Mouse (Mus musculus) right cerebral cortex, adult 2 months (tissue): ENCODE results near the gene Lta.
A peak's percentile ranks its signal among the peaks of the same experiment; 100 is the strongest.

Source experiments
- DNase-seq, 2 experiments: peaks; one replicate each; pipeline ENCODE4 v3.0.0; 2021 to 2022; ENCODE audit warnings: low spot score in 2 of 2

Lta gene

DNA sequence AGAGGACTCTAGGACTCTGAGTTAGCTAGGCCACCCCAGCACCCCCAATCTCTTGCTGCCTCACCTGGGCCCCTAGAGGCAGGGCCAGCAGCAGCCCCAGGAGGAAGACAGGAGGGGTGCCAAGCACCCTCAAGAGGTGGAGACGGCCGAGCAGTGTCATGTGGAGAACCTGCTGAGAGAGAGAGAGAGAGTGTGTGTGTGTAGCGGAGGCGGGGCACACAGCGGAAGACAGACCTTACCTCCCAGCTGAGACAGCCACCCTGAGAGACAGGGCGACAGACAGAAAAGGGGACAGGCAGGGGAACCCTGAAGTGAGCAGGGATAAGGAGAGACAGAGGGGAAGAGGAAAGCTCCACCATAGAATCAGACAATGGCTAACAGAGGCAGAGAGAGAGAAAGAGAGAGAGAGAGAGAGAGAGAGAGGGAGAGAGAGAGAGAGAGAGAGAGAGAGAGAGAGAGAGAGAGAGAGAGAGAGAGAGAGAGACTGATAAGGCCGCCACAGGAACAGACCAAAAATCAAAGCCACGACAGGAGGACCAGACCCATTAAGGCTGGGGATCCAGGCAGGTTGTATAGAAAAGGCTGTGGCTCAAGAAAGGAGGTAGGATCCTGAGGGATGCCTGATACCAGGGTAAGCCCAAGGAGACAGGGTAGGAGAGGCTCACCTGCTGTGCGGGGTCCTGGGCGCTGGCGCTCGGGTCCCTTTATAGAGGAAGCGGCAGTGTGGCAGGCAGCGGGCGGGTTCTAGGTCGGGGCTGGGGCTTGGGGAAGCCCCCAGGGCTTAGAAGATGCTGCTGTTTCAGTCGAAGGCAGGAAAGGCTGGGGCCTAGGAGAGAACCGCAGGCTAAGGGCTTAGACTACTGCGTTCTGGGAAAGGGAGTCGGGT lies at the start of gene Lta:
Gene Lta (minus strand): TSS at position 858 of the 886 bp plus-strand sequence.
- DNase-seq = no peak

- peak in 1 of 2 experiments; percentile 64 for DNase-seq
Measured at GRCm38 (mm10) chr17:35254241-35255098, 49.3 kb upstream of the Lta start.

DNA sequence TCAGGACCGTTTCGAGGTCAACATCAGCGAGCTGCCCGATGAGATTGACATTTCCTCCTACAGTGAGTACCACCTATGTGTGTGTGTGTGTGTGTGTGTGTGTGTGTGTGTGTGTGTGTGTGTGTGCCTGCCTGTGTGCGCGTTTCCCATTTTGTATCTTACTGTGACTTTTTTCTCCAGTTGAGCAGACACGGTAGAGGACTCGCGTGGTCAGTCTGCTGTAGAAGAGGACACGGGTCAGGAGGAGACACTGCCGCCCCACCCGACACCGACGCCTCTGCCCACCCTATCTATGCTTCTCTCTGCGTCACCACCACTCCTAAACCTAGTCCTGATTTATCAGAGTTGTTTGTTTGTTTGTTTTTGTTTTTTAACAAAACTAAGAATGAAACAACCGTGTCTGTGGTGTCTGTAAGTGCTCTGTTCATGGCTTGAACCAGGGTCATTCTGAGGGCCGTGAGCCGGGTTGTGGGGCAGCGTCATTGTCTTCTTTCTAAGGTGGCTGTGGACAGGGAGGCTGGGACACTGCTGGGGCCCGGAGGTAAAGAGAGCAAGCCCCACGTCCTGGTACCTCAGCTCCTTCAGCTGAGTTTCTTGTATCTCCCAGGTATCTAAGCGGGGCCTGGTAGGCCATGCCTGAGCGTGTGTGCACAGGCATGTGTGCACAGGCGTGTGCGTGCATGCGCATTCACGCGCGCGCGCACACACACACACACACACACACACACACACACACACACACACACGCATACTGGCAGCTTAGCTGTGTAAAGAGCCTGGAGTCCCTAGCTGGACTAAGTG lies 48.3 kb upstream of the Lta start:
- no peak for DNase-seq

DNA sequence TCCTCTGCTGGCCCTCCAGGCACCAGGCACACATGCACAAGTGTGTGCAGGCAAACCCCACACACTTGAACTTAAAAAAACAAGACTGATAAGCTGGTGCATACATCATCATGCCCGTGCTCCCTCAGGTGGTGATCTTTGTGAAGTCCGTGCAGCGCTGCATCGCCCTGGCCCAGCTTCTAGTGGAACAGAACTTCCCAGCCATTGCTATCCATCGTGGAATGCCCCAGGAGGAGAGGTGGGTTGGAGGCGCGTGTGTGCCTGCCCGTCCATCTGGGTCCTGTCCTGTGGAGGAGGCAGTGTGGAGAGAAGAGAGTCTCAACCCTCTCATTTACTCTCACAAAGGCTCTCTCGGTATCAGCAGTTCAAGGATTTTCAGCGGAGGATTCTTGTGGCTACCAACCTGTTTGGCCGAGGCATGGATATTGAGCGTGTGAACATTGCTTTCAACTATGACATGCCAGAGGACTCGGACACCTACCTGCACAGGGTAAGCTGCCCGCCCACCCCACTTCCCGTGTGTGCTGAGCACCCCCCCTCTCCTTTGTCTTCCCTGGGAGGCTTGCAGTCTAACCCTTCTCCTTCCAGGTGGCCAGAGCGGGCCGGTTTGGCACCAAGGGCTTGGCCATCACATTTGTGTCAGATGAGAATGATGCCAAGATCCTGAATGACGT lies 47.6 kb upstream of the Lta start:
- no peak for DNase-seq

DNA sequence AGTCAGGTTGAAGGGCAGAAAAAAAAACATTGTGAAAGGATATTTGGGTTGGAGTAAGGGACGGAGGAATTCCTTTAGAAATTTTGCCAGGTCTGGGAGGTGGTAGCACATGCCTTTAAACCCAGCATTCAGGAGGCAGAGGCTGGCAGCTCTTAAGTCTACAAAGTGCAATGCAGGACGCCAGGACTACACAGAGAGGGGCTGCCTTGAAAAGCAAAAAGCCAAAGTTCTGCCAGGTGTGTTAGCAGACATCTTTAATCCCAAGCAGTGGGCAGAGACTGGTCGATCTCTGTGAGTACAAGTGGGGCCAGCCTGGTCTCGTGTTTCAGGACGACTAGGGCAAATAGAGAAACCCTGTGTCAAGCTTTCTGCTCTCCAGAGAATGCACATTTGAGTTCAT lies 46.8 kb upstream of the Lta start:
- DNase-seq = no peak

DNA sequence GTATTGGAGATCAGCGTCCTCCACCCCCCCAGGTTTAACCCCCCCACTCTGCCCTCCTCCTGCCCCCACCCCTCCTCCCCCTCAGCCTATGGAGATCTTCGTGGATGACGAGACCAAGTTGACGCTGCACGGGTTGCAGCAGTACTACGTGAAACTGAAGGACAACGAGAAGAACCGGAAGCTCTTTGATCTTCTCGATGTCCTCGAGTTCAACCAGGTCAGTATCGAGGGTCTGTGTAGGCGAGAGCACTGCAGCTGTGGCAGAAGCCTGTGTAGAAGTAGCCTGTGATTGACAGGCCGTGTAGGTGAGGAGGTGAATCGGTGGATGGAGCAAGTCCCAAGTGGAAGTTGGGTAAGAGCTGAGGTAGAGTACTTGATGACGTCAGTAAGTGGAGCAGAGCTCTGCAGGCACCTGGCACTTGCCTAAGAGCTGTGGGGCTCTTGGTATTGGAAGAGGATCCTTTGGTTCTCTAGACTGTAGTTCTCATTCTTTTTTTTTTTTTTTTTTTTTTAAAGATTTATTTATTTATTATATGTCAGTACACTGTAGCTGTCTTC lies 46.1 kb upstream of the Lta start:
- no peak for DNase-seq

- no peak for DNase-seq
Measured at GRCm38 (mm10) chr17:35250348-35251120, 45.4 kb upstream of the Lta start.

GRCm38 (mm10) chr17:35249451-35250197 lies 44.5 kb upstream of the Lta start:
- DNase-seq = no peak

DNA sequence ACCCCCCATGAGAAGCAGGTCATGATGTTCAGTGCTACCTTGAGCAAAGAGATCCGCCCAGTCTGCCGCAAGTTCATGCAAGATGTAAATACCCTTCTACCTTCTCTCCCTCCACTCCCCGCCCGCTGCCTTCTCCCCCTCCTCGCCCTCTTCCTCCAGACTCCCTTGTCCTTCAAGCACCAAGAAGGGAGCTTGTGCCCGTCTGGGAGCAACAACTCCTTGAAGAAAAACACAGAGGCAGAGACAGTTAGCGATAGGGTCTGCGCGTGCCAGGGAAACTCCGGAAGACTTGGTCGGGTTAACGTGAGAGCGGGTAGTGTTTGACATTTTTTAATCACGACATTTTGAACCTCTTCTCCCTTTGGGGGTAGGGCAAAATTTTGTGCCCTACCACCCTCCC lies 43.8 kb upstream of the Lta start:
- no peak for DNase-seq

DNA sequence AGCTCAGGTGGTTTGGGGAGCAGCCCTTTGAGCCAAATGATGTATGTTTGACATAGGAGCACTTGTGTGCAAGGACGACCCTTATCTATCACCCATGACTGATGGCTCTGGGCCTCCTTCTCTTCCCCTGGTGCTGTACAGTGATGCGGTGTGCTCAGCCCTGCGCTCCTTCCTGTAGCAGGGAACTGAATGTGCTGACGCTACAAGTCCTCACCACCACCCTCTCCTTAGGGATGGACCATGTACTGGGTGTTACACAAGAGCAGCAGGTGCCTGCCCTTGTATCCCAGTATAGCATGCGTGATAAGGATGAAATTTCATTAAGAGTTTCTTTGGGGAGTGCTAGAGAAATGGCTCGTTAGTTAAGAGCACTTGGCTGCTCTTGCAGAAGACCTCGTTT lies 42.0 kb upstream of the Lta start:
- no peak for DNase-seq

GRCm38 (mm10) chr17:35245731-35246623 lies 40.8 kb upstream of the Lta start:
- DNase-seq = no peak

DNA sequence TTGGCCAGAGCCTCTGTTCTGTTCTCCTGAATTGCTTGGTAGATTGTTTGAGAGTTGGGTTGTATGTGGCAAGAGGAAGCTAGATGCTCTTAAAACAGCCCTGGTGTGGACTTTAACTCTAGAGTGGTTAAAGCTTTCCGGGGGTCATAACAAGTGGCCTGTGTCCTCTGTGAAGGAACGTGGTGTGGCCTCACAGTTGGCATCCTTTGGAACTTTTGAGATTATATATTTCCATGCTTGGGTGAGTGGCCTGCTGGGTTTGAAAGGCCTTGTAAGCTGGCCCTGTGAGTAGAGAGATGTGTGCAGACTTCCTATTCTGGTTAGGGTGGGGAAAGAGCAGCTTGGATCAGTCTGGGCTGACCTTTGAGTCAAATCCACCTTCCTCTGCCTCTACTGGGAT lies 39.8 kb upstream of the Lta start:
- no peak for DNase-seq

DNA sequence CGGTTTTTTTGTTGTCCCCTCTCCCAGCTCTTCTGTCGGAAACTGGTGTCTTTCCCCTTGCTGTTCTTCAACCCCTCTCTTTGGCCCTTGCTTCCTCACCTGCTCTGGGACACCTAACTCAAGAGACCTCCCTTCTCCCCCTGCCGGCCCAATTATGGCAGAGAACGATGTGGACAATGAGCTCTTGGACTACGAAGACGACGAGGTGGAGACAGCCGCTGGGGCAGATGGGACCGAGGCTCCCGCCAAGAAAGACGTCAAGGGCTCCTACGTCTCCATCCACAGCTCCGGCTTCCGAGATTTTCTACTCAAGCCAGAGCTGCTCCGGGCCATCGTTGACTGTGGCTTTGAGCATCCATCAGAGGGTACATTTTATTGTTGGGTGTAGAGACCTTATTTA lies 37.9 kb upstream of the Lta start:
- peak in 1 of 2 experiments; percentile 59 for DNase-seq

DNA sequence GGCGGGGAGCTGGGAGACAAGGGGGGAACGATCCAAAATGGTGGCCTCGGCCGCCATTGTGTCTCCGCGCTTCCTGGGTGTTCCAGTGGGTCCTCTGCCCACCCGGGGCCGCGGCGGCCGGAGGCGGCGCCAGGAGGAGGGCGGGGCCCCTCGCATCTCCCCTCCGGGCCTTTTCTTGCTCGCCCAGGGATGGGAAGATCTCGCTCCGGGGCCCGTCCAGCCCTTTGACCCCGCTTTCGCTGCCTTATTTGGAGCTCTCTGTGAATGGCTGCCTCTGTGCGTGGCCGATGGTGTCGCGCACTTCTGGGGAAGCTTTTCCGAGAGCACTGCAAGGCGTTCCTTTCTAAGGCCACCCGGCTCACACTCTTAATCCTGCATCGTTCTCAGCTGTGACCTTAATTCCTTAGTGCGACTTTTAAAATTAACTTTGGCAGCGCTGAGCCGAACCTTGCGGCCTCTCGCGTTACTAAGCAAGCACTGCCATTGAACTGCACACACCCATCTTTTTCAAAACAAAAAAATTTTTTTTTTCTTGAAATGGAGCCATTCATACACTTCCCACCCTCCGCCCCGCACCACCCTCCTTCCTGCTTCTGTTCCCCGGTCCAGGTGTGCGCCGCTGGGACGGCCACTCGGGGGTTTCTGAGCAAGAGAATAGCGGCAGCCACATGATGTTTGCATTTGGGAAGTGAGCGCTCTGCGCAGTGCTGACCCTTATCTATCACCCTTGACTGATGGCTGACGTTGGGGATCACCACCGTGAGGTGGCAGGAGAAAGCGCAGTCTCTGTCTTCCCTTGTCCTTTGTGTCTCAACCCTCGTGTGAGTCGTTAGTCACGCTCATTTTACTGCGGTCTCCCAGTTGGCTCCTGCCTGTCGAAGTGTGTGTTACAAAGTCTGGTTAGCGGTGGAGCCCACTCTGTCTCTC lies 37.1 kb upstream of the Lta start:
- DNase-seq = peak; percentile 53 to 69

DNA sequence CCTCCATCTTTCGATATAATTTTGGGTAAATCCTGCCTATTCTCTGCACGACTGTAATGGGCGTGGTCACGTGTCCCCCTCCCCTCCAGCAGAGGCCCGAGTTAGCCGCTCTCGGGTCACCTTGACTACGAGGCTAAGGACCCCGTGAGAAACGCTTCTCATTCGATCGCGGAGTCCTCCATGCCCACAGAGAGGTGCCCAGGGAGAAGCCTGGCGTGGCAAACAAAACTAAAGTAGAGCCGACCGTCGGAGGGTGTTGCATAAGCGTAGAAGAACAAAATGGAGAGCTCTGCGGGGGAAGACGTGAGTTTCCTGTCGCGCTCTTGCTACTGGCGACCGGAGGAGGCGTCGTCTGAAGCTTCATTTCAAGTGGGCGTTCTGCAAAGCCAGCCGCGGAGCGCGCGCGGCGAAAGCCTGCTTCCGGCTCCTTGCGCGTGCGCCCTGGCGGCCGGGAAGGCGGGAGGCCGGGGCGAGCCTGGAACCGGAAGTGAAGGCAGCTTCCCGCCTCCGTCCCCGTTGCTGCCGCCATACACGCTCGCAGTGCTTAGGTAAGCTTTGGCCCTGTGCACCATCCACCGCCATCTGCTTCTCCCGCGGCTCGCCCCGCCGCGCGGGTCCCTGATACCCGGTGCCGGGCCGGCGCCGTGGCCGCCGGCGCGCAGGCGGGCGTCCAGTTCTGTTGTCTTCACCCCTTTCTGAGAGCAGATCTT lies 36.3 kb upstream of the Lta start, which contains the start of gene Ddx39b:
Gene Ddx39b (plus strand): TSS at position 442 of the 710 bp plus-strand sequence.
- DNase-seq = peak; percentile 95 to 96
